In the genomic region with DNA sequence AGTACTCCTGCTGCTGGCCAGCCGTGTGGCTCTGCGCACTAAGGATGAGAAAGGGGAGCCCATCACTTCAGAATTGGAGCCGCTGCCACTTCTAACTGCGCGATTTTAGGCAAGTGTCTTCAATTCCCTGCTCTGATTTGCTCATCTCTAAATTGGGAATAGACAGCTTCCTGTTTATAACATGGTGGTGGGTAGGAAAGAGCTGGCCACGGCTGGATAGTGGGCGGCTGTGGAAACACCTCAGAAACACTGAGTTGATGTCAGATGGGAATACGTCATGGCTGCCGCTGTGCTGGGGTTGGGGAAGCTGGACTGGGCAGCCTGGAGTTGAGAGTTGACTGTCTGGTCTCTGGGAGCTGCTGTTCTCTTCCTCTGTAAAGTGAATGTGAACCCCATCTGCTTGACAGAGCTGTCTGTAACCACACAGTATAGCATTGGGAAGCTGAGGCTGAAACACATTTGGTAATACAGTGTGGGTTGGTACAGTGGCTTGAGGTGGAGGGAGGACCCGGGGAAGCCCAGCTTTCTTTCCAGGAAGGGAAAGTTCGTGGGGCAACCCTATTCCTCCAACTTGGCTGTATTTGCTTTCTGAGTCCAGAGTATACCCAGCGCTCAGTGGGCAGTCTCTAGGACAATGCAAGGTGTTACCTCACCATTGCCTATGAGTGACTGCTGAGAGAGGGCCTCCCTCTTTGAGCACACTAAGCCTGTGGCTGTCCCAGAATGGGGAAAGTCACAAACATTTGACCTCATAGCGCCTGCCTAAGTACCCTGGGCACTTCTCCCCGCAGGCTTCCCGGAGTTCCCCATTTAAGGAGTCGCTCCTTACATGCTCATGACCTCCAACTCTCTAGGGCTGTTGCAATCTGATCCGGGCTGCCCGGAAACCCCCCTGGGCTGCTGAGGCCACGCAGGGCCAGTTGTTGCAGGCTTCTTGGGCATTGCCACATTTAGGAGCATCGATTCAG, we compare ENCODE assay signal across 8 mouse cellular contexts.
DNase-seq lines count a peak whose midpoint lies in the region; ATAC-seq and TF ChIP-seq lines count a peak whose summit lies in the region.

No protein-coding gene starts in this region.

- peak overlapping the region; percentile 33 for H3K27ac ChIP-seq in spleen, adult 2 months (ENCODE audit: insufficient read depth, low read length)
- peak overlapping the region; percentile 67 for H3K27ac ChIP-seq in heart, embryonic 10.5 days
- peak overlapping the region; percentile 48; the same call in 1 of the 2 replicates for H3K27ac ChIP-seq in liver, embryonic 16.5 days (ENCODE audit: low read length)

- WGBS in spleen, adult 2 months: 67% methylated on average over 20 of the region's 20 CpGs
- 49% methylated on average over 20 of the region's 20 CpGs for WGBS in heart, embryonic 10.5 days
- WGBS in liver, embryonic 16.5 days (ENCODE audit: insufficient replicate concordance): 39% methylated on average over 20 of the region's 20 CpGs

- no peak overlapping the region for H3K9ac ChIP-seq in liver, embryonic 16.5 days (ENCODE audit: low read depth, low read length)

- H3K4me3 ChIP-seq in spleen, adult 2 months (ENCODE audit: extremely low read depth, insufficient read depth, insufficient read length): no peak overlapping the region
- no peak overlapping the region for H3K4me3 ChIP-seq in heart, embryonic 10.5 days
- H3K4me3 ChIP-seq in liver, embryonic 16.5 days (ENCODE audit: low read depth, low read length): no peak overlapping the region

- peaks cover 47% of the 10 kb centered on the region; the same call in 1 of the 2 replicates for H3K4me1 ChIP-seq in spleen, adult 2 months (ENCODE audit: control insufficient read depth, insufficient read depth, insufficient read length)
- H3K4me1 ChIP-seq in heart, embryonic 10.5 days: peaks cover 66% of the 10 kb centered on the region
- no peaks in the 10 kb centered on the region; the same call in 1 of the 2 replicates for H3K4me1 ChIP-seq in liver, embryonic 16.5 days (ENCODE audit: control insufficient read depth, low read depth, low read length)

- no peaks in the 10 kb centered on the region for H3K27me3 ChIP-seq in spleen, adult 2 months (ENCODE audit: control insufficient read depth, insufficient read depth, low read length)
- peaks cover 14% of the 10 kb centered on the region; the same call in 1 of the 2 replicates for H3K27me3 ChIP-seq in heart, embryonic 10.5 days (ENCODE audit: insufficient read depth, poor library complexity, severe bottlenecking)
- no peaks in the 10 kb centered on the region for H3K27me3 ChIP-seq in liver, embryonic 16.5 days (ENCODE audit: control insufficient read depth, insufficient read depth, low read depth, low read length)

- TF ChIP-seq POLR2A in spleen, adult 2 months (IDR thresholded peaks at IDR 0.05; ENCODE audit: low read depth, low read length): no peak

- no peaks in the 10 kb centered on the region for H3K9me3 ChIP-seq in heart, embryonic 10.5 days
- no peaks in the 10 kb centered on the region for H3K9me3 ChIP-seq in liver, embryonic 16.5 days (replicated peaks; ENCODE audit: control insufficient read depth, low read length)

- TF ChIP-seq CTCF in spleen, adult 2 months (IDR thresholded peaks at IDR 0.05; ENCODE audit: extremely low read depth, insufficient read depth, insufficient read length, insufficient replicate concordance): no peak

- no peaks in the 10 kb centered on the region for H3K36me3 ChIP-seq in spleen, adult 2 months (ENCODE audit: control insufficient read depth, insufficient read depth, low read length)
- no peaks in the 10 kb centered on the region for H3K36me3 ChIP-seq in heart, embryonic 10.5 days
- no peaks in the 10 kb centered on the region for H3K36me3 ChIP-seq in liver, embryonic 16.5 days (ENCODE audit: control insufficient read depth, insufficient read depth)

- no peak overlapping the region for H3K4me2 ChIP-seq in liver, embryonic 16.5 days (ENCODE audit: low read depth, low read length)

- ATAC-seq in liver, embryonic 16.5 days (ENCODE audit: low read depth): peak; percentile 43

- DNase-seq in spleen, adult 2 months (ENCODE audit: low read depth in 1 of 2, low spot score in 2 of 2): no peak
- no peak for DNase-seq in spleen, postnatal 36 days (ENCODE audit: low spot score in 2 of 2)
- no peak for DNase-seq in heart, embryonic 10.5 days (ENCODE audit: low spot score)
- peak; percentile 79 for DNase-seq in skeletal muscle tissue, adult 2 months (ENCODE audit: low read depth, low spot score)
- DNase-seq in urinary bladder, postnatal 10 days (ENCODE audit: low spot score): no peak
- no peak for DNase-seq in cerebellum, adult 8-10 months
- DNase-seq in urinary bladder, adult 2 months (ENCODE audit: low spot score): no peak
